In the genomic region with DNA sequence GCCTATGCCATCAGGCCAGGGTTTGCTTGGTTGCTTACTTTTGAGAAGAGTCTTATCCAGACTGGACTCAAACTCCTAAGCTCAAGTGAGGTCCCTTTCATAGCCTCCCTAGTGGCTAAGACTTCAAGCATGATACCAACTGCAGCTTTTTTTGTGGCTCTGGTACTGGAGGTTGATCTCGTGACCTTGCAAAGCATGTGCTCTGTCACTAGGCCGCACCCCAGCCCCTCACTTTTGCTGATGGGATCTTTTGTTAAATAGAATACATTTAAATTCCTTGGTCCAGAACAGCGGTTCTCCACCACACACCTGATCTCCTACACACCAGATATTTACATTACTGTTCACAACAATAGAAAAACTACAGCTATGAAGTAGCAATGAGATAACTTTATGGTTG, we compare ENCODE assay signal across 16 mouse cellular contexts.
"Had no signal": no experiment of that assay in that cellular context is flagged by ENCODE, and none has a peak within 500 bp of the region (broad histone marks: within the 10 kb centered on the region; RNA-seq: fewer than 3 reads in every experiment).

No protein-coding gene starts in this region.

- DNase-seq: heart, postnatal 10 days; heart, postnatal 14 days; heart, postnatal 36 days; heart, postnatal 4 days; kidney, adult 11 months; kidney, adult 18-20 months; kidney, adult 2 months; kidney, adult 8-10 months; kidney, adult 9 months; kidney, postnatal 10 days; kidney, postnatal 14 days; kidney, postnatal 25 days; kidney, postnatal 36 days; kidney, postnatal 4 days; layer of hippocampus, adult 9-11 months; layer of hippocampus, postnatal 36 days had no signal
